Mouse (Mus musculus) CH12.LX (cell line): ENCODE measurements at regions not wholly inside any gene's neighbourhood (a gene's known extent, or its start where the extent isn't known, plus 50 kb on each side); places are given as distances from the start of the nearest gene placed in this dataset.

ENCODE experiments used
- CTCF ChIP-seq, 2 experiments: IDR thresholded peaks in 1 of 2; conservative IDR thresholded peaks in 1 of 2; 2 replicates each; pipeline ENCODE4 v1.5.1; 2011 to 2012; ENCODE audit warnings: low read depth in 2 of 2, low read length in 2 of 2, improper control_type of control experiment in 1 of 2, inconsistent platforms in 1 of 2, mild to moderate bottlenecking in 1 of 2, moderate library complexity in 1 of 2
- E2F4 ChIP-seq: IDR thresholded peaks from 2 replicates; pipeline ENCODE4 v1.6.1; 2011; ENCODE audit warnings: low read depth, low read length, improper control_type of control experiment; ENCODE audit not compliant: insufficient replicate concordance
- GABPA ChIP-seq: IDR thresholded peaks from 2 replicates; pipeline ENCODE4 v1.6.1; 2012; ENCODE audit warnings: low read depth, low read length, improper control_type of control experiment, inconsistent platforms; ENCODE audit not compliant: insufficient replicate concordance
- JUND ChIP-seq: conservative IDR thresholded peaks from 2 replicates; pipeline ENCODE4 v1.6.1; 2011; ENCODE audit warnings: low read depth, low read length, improper control_type of control experiment
- MAX ChIP-seq: IDR thresholded peaks from 2 replicates; pipeline ENCODE4 v1.6.1; 2011; ENCODE audit warnings: low read length, improper control_type of control experiment
- POLR2A ChIP-seq: IDR thresholded peaks from 2 replicates; pipeline ENCODE4 v1.6.1; 2011; ENCODE audit warnings: low read depth, mild to moderate bottlenecking, improper control_type of control experiment, low read length
- TBP ChIP-seq: conservative IDR thresholded peaks from 2 replicates; pipeline ENCODE4 v1.6.1; 2011; ENCODE audit warnings: low read depth, low read length, improper control_type of control experiment
- TCF12 ChIP-seq: IDR thresholded peaks from 2 replicates; pipeline ENCODE4 v1.6.1; 2014; ENCODE audit warnings: low read depth, mild to moderate bottlenecking, inconsistent platforms, low read length, improper control_type of control experiment
- ZC3H11A ChIP-seq: IDR thresholded peaks from 2 replicates; pipeline ENCODE4 v1.6.1; 2012; ENCODE audit warnings: low read depth, mild to moderate bottlenecking, inconsistent platforms, low read length, improper control_type of control experiment
- ZKSCAN1 ChIP-seq: IDR thresholded peaks from 2 replicates; pipeline ENCODE4 v1.6.1; 2012; ENCODE audit warnings: low read depth, inconsistent platforms, low read length, improper control_type of control experiment, borderline replicate concordance

DNA sequence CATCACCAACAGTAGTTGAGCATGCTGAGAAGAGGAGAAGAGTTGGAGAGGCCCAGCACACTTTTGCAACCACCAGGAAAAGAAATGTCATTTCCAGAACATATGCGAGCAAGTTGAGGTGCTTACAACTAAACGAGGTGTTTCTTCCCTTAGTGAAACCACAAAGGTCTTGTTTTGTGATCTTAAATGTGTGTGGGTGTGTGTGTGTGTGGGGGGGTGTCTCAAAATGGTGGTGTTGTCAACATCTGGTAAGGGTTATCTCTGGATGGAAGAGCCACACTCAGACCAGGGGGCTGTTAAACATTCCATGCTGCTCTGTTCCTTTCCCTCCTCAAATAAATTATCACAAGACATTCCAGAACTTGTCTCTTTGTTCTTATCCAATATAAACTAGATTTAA, 656.0 kb upstream of the Cdh5 start:
- TF ChIP-seq TBP (no peak), CTCF (conservative IDR thresholded peaks at IDR 0.05 in 1 of 2, IDR thresholded peaks at IDR 0.05 in 1 of 2; ENCODE audit: low read depth in 2 of 2, low read length in 2 of 2) (no peak), JUND (no peak), MAX (no peak), ZKSCAN1 (no peak), GABPA (no peak), TCF12 (no peak), POLR2A (no peak), ZC3H11A (no peak), E2F4 (no peak)
